Mouse (Mus musculus) lung, adult 2 months (tissue): ENCODE results near the gene Vinac1. TPM values are rescaled to one million over a fixed set of nuclear protein-coding genes. Genes with fewer than 3 reads are reported as not detected.
"Not testable (repeated sequence)": the region's sequence is repeated elsewhere in the genome, so short reads cannot be mapped to it uniquely, and the experiment has no call there.

Experiments
- DNase-seq: peaks from one replicate; pipeline ENCODE4 v3.0.0; 2022
- H3K4me1 ChIP-seq: fragments of 200-500 bp; 2 replicates; pipeline ENCODE4 v1.6.1; 2011; ENCODE audit warnings: low read length; ENCODE audit not compliant: control insufficient read depth, insufficient read depth
- H3K4me3 ChIP-seq: fragments of 200-500 bp; replicated peaks from 2 replicates; pipeline ENCODE3; 2011; ENCODE audit warnings: low read depth, mild to moderate bottlenecking, control low read depth, low read length; ENCODE audit errors: extremely low read depth
- CTCF ChIP-seq: fragments of 200-500 bp; IDR thresholded peaks from 2 replicates; pipeline ENCODE4 v1.5.1; 2011; ENCODE audit warnings: mild to moderate bottlenecking, low read length, control low read depth; ENCODE audit not compliant: insufficient read depth
- POLR2A ChIP-seq: fragments of 200-500 bp; IDR thresholded peaks from 2 replicates; pipeline ENCODE4 v1.6.1; 2011; ENCODE audit warnings: low read depth, mild to moderate bottlenecking, control low read depth, low read length, borderline replicate concordance; ENCODE audit errors: extremely low read depth
- whole genome bisulfite sequencing: fragments of 180-500 bp; shearing (Covaris S2); methylation state at CpG from one replicate; pipeline ENCODE4 v1.1.7; 2018; 5-methylcytosine and 5-hydroxymethylcytosine counted together
- polyA plus RNA-seq: library from polyadenylated mRNA; depleted of rRNA; stranded (reverse); fragments of >200 nt; gene quantifications from 2 replicates; pipeline ENCODE4 v1.2.3, GENCODE M21; 2012

Vinac1 gene
- polyA plus RNA-seq, 1 experiment = 0.09 TPM

DNA sequence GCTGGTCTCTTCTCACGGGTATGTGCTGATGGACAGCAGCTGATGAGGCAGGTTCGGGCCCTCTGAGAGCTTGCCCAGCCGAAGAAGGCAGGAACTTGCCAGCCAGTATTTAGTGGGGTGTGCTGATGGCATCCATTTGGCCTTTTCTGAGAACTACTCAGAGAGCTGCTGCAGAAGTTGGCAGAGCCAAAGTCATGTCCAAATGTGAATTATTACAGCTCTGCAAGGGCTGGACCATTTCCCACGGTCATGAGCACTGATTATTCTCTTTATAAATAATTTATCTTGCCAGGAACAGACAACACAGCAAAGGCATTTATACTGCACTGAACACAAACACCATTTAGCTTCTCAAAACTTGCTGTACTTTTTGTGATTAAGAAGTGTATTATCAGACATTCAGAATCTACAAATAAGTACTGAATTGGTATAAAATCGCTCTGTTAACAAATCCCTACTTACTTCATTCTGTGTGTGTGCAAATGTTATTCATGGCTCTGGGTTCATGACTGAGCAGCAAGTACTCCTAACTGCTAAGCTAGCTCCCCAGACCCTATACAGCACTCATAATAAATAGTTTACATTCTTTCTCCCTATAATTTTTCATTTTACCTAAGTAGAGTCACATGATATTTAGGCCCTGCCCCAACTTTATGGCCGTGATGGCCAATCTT is 1.7 kb downstream of the Vinac1 start:
- Histone ChIP-seq H3K4me3 (no peak overlapping the region), H3K4me1 (no peaks in the 10 kb centered on the region)
- TF ChIP-seq CTCF (no peak), POLR2A (no peak)
- DNase-seq = no peak
- 52% methylated on average over 6 of the region's 6 CpGs for WGBS

DNA sequence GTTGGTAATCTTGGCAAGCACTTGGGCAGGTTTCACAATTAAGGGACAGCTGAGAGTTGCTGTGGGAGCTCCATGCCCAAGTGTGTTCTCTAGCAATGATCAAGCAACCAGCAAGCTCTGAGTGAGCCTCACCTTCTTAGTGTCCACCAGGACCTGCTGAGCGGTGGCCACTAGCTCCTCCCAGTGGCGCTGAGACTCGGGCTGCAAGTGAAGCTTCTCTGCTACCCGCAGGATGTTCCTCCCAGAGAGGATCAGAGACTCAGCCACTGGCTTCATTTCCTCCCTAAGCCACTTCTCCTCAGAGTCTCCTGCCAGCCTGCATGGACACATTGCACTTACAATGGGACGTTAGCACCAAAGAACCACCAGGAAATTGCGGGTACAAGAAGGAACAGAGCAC is 7.4 kb downstream of the Vinac1 start:
- TF ChIP-seq CTCF (peak; percentile 21; the same call in 1 of the 2 replicates), POLR2A (no peak)

DNA sequence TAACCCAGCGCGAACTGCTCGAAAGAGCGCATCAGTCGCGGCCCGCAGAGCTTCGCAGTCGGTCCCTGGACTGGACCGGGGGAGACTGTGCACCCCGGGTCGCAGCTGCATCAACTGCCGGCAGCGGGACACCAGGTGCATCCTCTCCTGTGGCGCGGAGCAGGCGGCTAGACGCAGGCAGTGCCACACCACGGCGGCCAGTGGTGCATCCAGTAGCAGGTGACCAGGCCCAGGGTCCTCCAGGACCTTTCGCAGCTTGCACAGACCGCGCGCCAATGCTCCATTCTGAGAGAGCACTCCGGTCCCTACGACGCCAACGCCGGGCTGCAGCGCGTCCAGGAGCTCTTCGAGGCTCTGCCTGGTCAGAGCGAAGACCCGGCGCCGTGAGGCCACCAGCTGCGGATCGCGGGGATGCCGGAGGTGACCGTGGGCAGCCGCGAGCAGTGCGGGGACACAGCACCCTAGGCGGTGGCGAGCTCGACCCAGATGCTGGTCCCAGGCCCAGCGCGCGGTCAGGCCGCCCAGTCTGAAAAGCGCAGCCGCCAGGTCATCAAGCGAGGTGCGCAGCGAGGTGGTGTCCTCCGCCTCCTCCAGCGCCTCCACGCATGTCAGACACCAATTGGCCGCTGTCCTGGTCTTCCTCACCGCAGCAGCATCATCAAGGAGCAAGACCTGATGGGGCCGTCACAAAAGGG is 8.9 kb downstream of the Vinac1 start:
- TF ChIP-seq CTCF (no peak), POLR2A (no peak)
- WGBS = 5% methylated on average over 62 of the region's 62 CpGs
- peak; percentile 11 for DNase-seq

More for the DNA sequence above, 7.4 kb downstream of the Vinac1 start:
- WGBS = 18% methylated on average over 6 of the region's 6 CpGs
- Histone ChIP-seq H3K4me3 (no peak overlapping the region), H3K4me1 (peaks cover 4% of the 10 kb centered on the region)
- no peak for DNase-seq

DNA sequence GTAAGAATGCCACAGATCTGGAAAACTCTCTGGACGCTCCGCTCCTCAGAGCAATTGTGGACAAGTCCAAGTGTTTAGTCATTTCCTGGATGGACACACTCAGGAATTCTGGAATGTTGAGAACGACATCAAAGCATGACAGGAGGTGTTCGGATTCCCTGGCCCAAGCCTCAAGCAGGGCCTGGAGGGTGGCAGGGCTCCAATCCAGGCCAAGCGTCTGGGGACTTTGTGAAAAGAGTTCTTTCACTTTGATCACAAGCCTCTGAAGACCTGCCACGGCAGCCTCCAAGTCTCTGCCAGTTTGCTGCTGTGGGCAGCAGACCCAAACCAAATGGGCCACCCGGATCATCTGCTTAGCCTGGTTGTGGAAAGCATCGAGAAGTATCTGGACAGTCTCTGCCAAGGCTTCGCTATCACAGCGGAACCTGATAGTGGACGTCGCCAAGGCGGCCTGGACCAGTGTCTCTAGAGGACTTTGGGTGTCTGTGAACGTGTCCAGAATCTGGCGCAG is 9.5 kb downstream of the Vinac1 start:
- DNase-seq = peak; percentile 7
- 13% methylated on average over 15 of the region's 15 CpGs for WGBS
- Histone ChIP-seq H3K4me3 (peak overlapping the region; percentile 10), H3K4me1 (peaks cover 4% of the 10 kb centered on the region)
- TF ChIP-seq POLR2A = no peak
- no peak for TF ChIP-seq CTCF

More for the DNA sequence above, 8.9 kb downstream of the Vinac1 start:
- Histone ChIP-seq H3K4me3 (no peak overlapping the region), H3K4me1 (peaks cover 4% of the 10 kb centered on the region)

DNA sequence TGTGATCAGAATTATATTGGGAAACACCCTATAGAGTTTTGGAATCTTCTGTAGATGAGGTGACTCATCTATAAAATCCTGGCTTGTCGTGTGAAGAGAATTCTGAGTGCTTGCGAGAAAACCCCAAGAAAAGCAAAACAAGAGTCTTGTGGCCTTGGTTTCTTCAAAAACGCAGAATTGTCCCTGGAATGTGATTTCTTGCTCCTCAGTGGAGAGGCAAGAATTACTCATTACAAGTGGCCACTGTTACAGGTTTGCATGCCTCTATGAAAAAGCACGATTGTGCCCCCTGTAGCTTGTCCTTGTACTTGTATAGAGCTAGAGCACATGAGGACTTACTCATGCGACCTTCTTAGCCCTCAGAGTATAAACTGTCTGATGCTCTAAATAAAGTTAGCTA is 12.6 kb downstream of the Vinac1 start:
- no peak for TF ChIP-seq POLR2A
- TF ChIP-seq CTCF = no peak
- Histone ChIP-seq H3K4me3 (no peak overlapping the region), H3K4me1 (peaks cover 4% of the 10 kb centered on the region)
- 69% methylated on average over 5 of the region's 5 CpGs for WGBS
- no peak for DNase-seq

DNA sequence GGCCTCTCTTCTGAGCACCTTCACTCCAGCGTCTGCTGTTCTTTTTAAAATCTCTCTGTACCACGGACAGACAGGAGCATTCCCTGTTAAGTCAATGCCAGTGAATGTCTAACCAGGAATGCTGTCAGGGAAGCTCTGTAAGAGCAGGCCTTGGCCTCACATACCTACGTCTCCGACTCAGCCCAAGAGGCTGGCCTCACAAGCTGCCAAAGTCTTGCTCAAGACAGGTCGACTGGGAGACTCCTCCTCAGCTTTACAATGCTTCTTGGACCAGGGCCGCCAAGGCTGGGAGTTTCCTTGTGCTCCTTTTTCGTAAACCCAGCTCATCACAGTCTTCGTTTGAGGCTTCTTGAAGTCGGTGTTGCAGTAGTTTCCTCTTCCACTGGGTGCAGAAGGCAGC is 23.2 kb downstream of the Vinac1 start:
- Histone ChIP-seq H3K4me3 (no peak overlapping the region), H3K4me1 (no peaks in the 10 kb centered on the region)
- peak; percentile 22 for DNase-seq
- TF ChIP-seq POLR2A = no peak
- TF ChIP-seq CTCF = no peak
- WGBS = 68% methylated on average over 9 of the region's 9 CpGs

DNA sequence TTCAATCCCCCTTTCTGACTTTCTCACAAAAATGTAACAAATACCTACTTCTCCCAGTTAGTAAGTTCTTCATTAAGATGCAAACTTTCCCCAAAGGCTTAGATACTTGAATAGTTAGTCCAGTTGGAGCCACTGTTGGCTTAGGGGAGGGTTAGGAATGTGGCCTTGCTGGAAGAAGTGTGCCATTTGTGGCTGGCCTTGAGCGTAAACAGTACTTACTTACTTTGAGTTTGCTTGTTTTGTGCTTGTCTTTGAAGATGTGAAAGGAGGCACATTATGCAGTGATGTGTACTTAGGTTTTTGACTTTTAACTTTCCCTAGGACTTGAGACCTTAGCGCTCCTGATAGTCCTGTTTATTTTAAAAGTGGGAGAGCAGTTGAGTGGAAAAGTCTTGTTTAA is 27.9 kb downstream of the Vinac1 start:
- TF ChIP-seq CTCF = no peak
- no peak for TF ChIP-seq POLR2A
- H3K4me3 ChIP-seq = no peak overlapping the region
- DNase-seq = no peak
- WGBS = 69% methylated on average over 2 of the region's 2 CpGs
- no peaks in the 10 kb centered on the region for H3K4me1 ChIP-seq

DNA sequence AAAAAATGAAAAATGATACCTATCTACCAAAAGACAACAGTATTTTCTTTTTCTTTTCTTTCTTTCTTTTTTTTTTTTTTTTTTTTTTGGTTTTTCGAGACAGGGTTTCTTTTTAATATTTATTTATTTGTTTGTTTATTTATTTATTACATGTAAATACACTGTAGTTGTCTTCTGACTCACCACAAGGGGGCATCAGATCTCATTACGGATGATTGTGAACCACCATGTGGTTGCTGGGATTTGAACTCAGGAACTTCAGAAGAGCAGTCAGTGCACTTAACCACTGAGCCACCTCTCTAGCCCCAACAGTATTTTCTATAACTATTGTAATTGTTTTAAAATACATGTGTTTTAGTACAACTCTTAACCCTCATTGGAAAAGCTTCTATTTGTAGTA is 39.1 kb downstream of the Vinac1 start:
- 75% methylated on average over 2 of the region's 2 CpGs for WGBS
- not testable (repeated sequence) for H3K4me3 ChIP-seq, DNase-seq

DNA sequence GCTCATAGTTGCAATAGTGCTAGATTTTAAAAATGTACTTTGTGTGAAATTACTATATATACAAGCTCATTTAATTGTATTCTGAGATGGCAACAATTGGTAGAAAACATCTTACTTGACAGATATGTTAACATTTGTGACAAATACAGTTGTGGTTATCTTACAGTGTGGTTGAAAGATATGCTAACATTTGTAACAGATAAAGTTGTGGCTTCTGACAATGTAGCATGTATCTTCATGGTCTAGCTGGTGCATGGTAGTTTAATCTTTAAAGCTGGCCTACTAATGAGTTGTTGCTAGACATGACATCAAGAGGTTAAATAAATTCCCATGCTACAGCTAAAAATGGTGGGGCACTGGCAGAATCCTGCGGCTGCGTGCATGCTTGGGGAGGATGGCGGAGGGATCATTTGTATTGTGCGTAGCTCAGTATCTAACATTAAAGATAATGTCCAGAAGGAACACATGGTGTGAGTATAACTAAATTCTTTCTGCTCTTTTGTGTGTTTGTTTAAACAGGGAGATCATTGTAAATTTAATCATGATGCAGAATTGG is 41.7 kb downstream of the Vinac1 start:
- H3K4me1 ChIP-seq = no peaks in the 10 kb centered on the region
- no peak overlapping the region for H3K4me3 ChIP-seq
- 74% methylated on average over 4 of the region's 4 CpGs for WGBS

More for the DNA sequence above, 39.1 kb downstream of the Vinac1 start:
- H3K4me1 ChIP-seq = not testable (repeated sequence)

More for the DNA sequence above, 41.7 kb downstream of the Vinac1 start:
- DNase-seq = no peak
- no peak for TF ChIP-seq POLR2A
- TF ChIP-seq CTCF = no peak
